Mouse (Mus musculus): Measurements from ENCODE around the gene Ticrr.

Ticrr gene

GRCm38 (mm10) chr7:79659578-79660290, at the start of gene Ticrr:
Gene Ticrr (plus strand): TSS chr7:79660196.
- DNase-seq, result peak; percentile 99

GRCm38 (mm10) chr7:79611901-79612300, 48.1 kb upstream of the Ticrr start:
- no peak for DNase-seq

GRCm38 (mm10) chr7:79612783-79613182, 47.2 kb upstream of the Ticrr start:
- DNase-seq, result peak; percentile 44 to 49

GRCm38 (mm10) chr7:79613314-79613713, 46.7 kb upstream of the Ticrr start:
- no peak for DNase-seq

- DNase-seq, result no peak
Measured at GRCm38 (mm10) chr7:79615008-79615407, 45.0 kb upstream of the Ticrr start.

GRCm38 (mm10) chr7:79615941-79616340, 44.1 kb upstream of the Ticrr start:
- no peak for DNase-seq

GRCm38 (mm10) chr7:79617418-79617817, 42.6 kb upstream of the Ticrr start, which contains the start of gene Rhcg:
Gene Rhcg (minus strand): TSS chr7:79617657.
- no peak for DNase-seq

GRCm38 (mm10) chr7:79619493-79619892, 40.5 kb upstream of the Ticrr start:
- no peak for DNase-seq

- no peak for DNase-seq
Measured at GRCm38 (mm10) chr7:79623086-79623485, 36.9 kb upstream of the Ticrr start.

- DNase-seq, result no peak
Measured at GRCm38 (mm10) chr7:79626170-79626569, 33.8 kb upstream of the Ticrr start.

- no peak for DNase-seq
Measured at GRCm38 (mm10) chr7:79628271-79628913, 31.6 kb upstream of the Ticrr start.

GRCm38 (mm10) chr7:79631773-79632348, 28.1 kb upstream of the Ticrr start:
- DNase-seq, result no peak

- DNase-seq, result no peak
Measured at GRCm38 (mm10) chr7:79647233-79647632, 12.8 kb upstream of the Ticrr start.

- DNase-seq, result peak; percentile 68 to 76
Measured at GRCm38 (mm10) chr7:79649005-79649404, 11.0 kb upstream of the Ticrr start.

- DNase-seq, result no peak
Measured at GRCm38 (mm10) chr7:79654185-79654584, 5.8 kb upstream of the Ticrr start.

GRCm38 (mm10) chr7:79654586-79654985, 5.4 kb upstream of the Ticrr start:
- DNase-seq, result no peak

- peak in 1 of 2 experiments; percentile 4 for DNase-seq
Measured at GRCm38 (mm10) chr7:79660291-79661150, 525 bp downstream of the Ticrr start.

GRCm38 (mm10) chr7:79661253-79661890, 1.4 kb downstream of the Ticrr start:
- no peak for DNase-seq

- DNase-seq, result no peak
Measured at GRCm38 (mm10) chr7:79666690-79667089, 6.7 kb downstream of the Ticrr start.

GRCm38 (mm10) chr7:79670900-79671604, 11.1 kb downstream of the Ticrr start:
- DNase-seq, result no peak

- peak; percentile 5 to 16 for DNase-seq
Measured at GRCm38 (mm10) chr7:79679186-79679585, 19.2 kb downstream of the Ticrr start.

- DNase-seq, result no peak
Measured at GRCm38 (mm10) chr7:79680231-79680630, 20.2 kb downstream of the Ticrr start.
